Mouse (Mus musculus) lung, postnatal 0 days (tissue): ENCODE measurements around the gene Kcnj1.

Experiments used
- CTCF ChIP-seq: IDR thresholded peaks from 2 replicates; pipeline ENCODE4 v1.5.1; 2016; ENCODE audit warnings: antibody characterized with exemption, mild to moderate bottlenecking
- EP300 ChIP-seq: IDR thresholded peaks from 2 replicates; pipeline ENCODE4 v1.6.1; 2016; ENCODE audit warnings: antibody characterized with exemption, mild to moderate bottlenecking, control low read depth

DNA sequence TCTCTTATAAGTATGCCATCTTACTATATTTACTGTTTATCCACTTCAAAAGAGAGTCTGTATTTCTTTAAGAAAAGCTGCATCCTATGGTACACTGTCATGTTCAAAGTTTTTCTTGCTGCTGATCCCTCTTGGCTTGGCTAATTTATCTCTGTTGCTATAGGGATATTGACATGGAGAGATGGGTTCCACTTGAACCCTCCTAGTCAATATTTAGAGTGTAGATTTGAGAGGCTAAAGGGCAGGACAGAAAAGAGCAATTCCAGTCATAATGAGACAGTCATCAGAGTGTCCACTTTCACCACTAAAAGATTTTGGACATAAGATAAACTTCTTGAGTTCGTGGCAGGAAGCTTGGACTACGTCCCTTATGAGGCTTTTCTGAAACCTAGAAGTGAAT lies 27.9 kb downstream of the Kcnj1 start:
- TF ChIP-seq CTCF (no peak), EP300 (no peak)
